Mouse (Mus musculus): ENCODE measurements around the gene Bpifb4. TPM values are rescaled to one million over a fixed set of nuclear protein-coding genes. Genes with fewer than 3 reads are reported as not detected.

The Bpifb4 gene
- polyA plus RNA-seq, 1 experiment from 2014 or later = not detected

GRCm38 (mm10) chr2:154005094-154005493 lies 67.1 kb downstream of the Bpifb4 start:
- H3K4me3 ChIP-seq (replicated peaks) = no peak overlapping the region
- no peaks in the 10 kb centered on the region for H3K36me3 ChIP-seq
- H3K9me3 ChIP-seq (replicated peaks) = no peaks in the 10 kb centered on the region
- no peak overlapping the region for H3K9ac ChIP-seq
- H3K27me3 ChIP-seq = no peaks in the 10 kb centered on the region
- H3K4me2 ChIP-seq = no peak overlapping the region
- H3K4me1 ChIP-seq (replicated peaks) = no peaks in the 10 kb centered on the region
- WGBS (ENCODE audit: insufficient replicate concordance) = 61% methylated on average over 1 of the region's 1 CpGs
- ATAC-seq (ENCODE audit: low read depth) (no peak), DNase-seq (no peak)
- H3K27ac ChIP-seq = no peak overlapping the region

DNA sequence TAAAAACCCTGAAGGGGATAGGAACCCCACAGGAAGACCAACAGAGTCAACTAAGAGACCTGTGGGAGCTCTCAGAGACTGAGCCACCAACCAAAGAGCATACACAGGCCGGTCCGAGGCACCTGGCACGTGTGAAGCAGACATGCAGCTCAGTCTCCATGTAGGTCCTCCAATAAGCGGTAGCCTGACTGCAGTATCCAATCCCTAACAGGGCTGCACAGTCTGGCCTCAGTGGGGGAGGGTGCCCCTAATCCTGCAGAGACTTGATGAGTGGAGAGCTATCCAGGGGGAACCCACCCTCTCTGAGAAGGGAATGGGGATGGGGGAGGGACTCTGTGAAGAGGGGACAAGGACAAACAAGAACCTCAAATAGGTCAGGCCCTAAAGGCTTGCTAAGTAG lies 67.7 kb downstream of the Bpifb4 start:
- no peak overlapping the region for H3K9ac ChIP-seq
- no peaks in the 10 kb centered on the region for H3K36me3 ChIP-seq
- H3K9me3 ChIP-seq (replicated peaks) = no peaks in the 10 kb centered on the region
- H3K4me3 ChIP-seq (replicated peaks) = no peak overlapping the region
- no peak for ATAC-seq (ENCODE audit: low read depth)
- no peak overlapping the region for H3K4me2 ChIP-seq
- WGBS (ENCODE audit: insufficient replicate concordance) = 67% methylated on average over 4 of the region's 4 CpGs
- H3K27ac ChIP-seq = no peak overlapping the region
- no peaks in the 10 kb centered on the region for H3K4me1 ChIP-seq (replicated peaks)
- no peaks in the 10 kb centered on the region for H3K27me3 ChIP-seq
- DNase-seq = no peak

DNA sequence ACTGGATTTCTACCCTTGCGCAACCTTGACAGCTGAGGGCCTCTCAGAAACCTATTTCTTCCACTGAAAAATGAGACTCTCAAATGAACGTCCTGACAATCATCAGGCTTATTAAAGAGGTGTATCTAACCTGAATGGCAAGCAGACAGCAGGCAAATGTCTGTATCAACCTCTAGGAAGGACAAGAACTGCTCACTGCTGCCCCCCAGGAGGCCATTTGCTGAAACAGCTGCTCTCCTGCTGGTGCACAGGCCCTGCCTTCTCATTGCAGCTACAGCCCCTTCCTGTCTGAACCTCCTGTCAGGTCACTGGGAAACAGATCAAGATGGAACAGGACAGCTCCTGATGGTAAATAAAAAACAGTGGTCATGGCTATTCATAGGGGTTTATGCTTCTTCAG lies 68.3 kb downstream of the Bpifb4 start:
- Histone ChIP-seq H3K27me3 (no peaks in the 10 kb centered on the region), H3K4me2 (no peak overlapping the region), H3K4me1 (replicated peaks) (no peaks in the 10 kb centered on the region), H3K9me3 (replicated peaks) (no peaks in the 10 kb centered on the region), H3K36me3 (no peaks in the 10 kb centered on the region), H3K4me3 (replicated peaks) (no peak overlapping the region), H3K27ac (no peak overlapping the region), H3K9ac (no peak overlapping the region)
- DNase-seq = no peak
- ATAC-seq (ENCODE audit: low read depth) = no peak
- 57% methylated on average over 2 of the region's 2 CpGs for WGBS (ENCODE audit: insufficient replicate concordance)

DNA sequence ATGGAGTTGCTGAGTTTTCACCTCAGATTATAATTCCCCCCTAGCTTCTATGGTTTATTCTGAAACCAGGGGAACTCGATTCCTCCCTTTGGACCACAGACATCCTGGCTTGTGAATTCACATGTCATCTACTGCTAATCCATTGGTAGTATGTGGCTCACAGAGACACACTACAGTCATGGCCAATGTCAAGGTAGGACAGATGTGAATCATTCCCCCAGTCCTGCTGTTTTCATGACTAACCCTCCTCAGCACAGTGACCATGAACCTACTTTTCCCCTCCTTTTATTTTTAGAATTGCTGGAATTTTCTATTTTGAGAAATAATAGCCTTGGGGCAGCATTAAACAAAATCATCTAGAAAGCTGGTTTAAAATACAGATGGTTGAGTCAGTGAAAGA lies 69.4 kb downstream of the Bpifb4 start:
- H3K27me3 ChIP-seq = no peaks in the 10 kb centered on the region
- no peaks in the 10 kb centered on the region for H3K9me3 ChIP-seq (replicated peaks)
- H3K36me3 ChIP-seq = no peaks in the 10 kb centered on the region
- no peak overlapping the region for H3K9ac ChIP-seq
- DNase-seq (no peak), ATAC-seq (ENCODE audit: low read depth) (no peak)
- H3K4me2 ChIP-seq = no peak overlapping the region
- H3K4me3 ChIP-seq (replicated peaks) = no peak overlapping the region
- 39% methylated on average over 1 of the region's 1 CpGs for WGBS (ENCODE audit: insufficient replicate concordance)
- H3K4me1 ChIP-seq (replicated peaks) = no peaks in the 10 kb centered on the region
- H3K27ac ChIP-seq = no peak overlapping the region

GRCm38 (mm10) chr2:154007965-154008364 lies 70.0 kb downstream of the Bpifb4 start, which contains the start of gene Bpifa2:
Bpifa2 (plus strand) TSS chr2:154008265.
- Histone ChIP-seq H3K9ac (no peak within 1 kb of the TSS), H3K4me1 (replicated peaks) (no peaks in the 10 kb centered on the region), H3K9me3 (replicated peaks) (no peaks in the 10 kb centered on the region), H3K27me3 (no peaks in the 10 kb centered on the region), H3K4me3 (replicated peaks) (no peak within 1 kb of the TSS), H3K27ac (no peak within 1 kb of the TSS), H3K36me3 (no peaks in the 10 kb centered on the region), H3K4me2 (no peak within 1 kb of the TSS)
- no peak for ATAC-seq (ENCODE audit: low read depth)
- no peak for DNase-seq
- 37% methylated on average over 3 of the region's 3 CpGs for WGBS (ENCODE audit: insufficient replicate concordance)

Other genes with a start within 250 kb of the Bpifb4 start
- gene Dnmt3c, start 241.6 kb upstream of the Bpifb4 start, polyA plus RNA-seq (2015; fragmentation: Nextera tagmentation; extraction: Ambion mirVana) = 0.38 and 0.49 TPM in 2 replicates
- 161 and 202 TPM in 2 replicates for gene Mapre1, start 196.9 kb upstream of the Bpifb4 start, polyA plus RNA-seq (2015; fragmentation: Nextera tagmentation; extraction: Ambion mirVana)
- gene Efcab8, start 158.3 kb upstream of the Bpifb4 start, polyA plus RNA-seq (2015; fragmentation: Nextera tagmentation; extraction: Ambion mirVana) = 0.06 TPM in 1 of 2 replicates, not detected in the other
- not detected in 2 replicates for gene Sun5, start 67.1 kb upstream of the Bpifb4 start, polyA plus RNA-seq (2015; fragmentation: Nextera tagmentation; extraction: Ambion mirVana)
- gene Bpifb2, start 63.2 kb upstream of the Bpifb4 start, polyA plus RNA-seq (2015; fragmentation: Nextera tagmentation; extraction: Ambion mirVana) = not detected in 2 replicates
- gene Bpifb6, start 37.8 kb upstream of the Bpifb4 start, polyA plus RNA-seq (2015; fragmentation: Nextera tagmentation; extraction: Ambion mirVana) = not detected in 2 replicates
- gene Bpifb3, start 20.0 kb upstream of the Bpifb4 start, polyA plus RNA-seq (2015; fragmentation: Nextera tagmentation; extraction: Ambion mirVana) = not detected in 2 replicates
- not detected in 2 replicates for gene Bpifa6, start 36.7 kb downstream of the Bpifb4 start, polyA plus RNA-seq (2015; fragmentation: Nextera tagmentation; extraction: Ambion mirVana)
- not detected in 2 replicates for gene Bpifa2, start 70.1 kb downstream of the Bpifb4 start, polyA plus RNA-seq (2015; fragmentation: Nextera tagmentation; extraction: Ambion mirVana)
- gene Bpifa3, start 192.1 kb downstream of the Bpifb4 start, polyA plus RNA-seq (2015; fragmentation: Nextera tagmentation; extraction: Ambion mirVana) = not detected in 2 replicates
- 0.09 TPM in 1 of 2 replicates, not detected in the other for gene Bpifa1, start 204.7 kb downstream of the Bpifb4 start, polyA plus RNA-seq (2015; fragmentation: Nextera tagmentation; extraction: Ambion mirVana)
- 0.09 and 0.10 TPM in 2 replicates for gene Bpifa5, start 224.4 kb downstream of the Bpifb4 start, polyA plus RNA-seq (2015; fragmentation: Nextera tagmentation; extraction: Ambion mirVana)